Mouse (Mus musculus) embryo, embryonic 9.5 days (tissue): ENCODE measurements around the gene Btbd19.

Experiments
- DNase-seq: peaks from one replicate; pipeline ENCODE4 v3.0.0-alpha.2; 2017; ENCODE audit errors: extremely low spot score

Btbd19 gene

DNA sequence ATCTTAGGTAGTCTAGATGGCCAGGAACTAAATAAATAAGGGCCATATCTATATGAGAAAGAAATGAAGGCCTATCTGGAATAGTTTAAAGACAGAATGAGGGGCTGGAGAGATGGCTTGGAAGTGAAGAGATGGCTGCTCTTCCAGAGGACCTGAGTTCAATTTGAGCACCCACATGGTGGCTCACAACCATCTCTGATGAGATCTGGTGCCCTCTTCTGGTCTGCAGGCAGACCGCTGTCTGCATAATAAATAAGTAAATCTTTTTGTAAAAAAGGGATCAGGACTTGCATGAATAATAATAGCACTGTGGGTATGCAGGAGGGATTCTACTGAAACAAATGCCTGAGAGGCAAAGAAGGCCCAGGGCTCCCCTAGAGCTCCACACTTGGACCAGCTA is 12.3 kb downstream of the Btbd19 start:
- DNase-seq = no peak

DNA sequence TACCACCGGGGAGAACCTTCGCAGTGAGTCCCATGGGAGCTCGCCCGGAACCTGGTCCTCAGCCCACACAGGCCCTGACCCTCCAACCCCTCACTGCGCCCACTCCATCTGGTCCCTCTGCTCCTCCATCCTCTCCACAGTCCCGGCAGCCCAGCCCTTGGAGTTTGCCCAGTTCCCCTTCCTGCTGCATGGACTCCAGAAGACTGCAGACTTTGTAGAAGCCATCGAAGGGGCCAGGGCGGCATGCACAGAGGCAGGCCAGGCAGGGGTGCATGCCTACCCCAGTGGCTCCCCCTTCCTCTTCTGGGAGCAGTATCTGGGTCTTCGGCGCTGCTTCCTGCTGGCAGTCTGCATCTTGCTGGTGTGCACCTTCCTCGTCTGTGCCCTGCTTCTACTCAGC is 14.5 kb downstream of the Btbd19 start:
- DNase-seq = no peak

DNA sequence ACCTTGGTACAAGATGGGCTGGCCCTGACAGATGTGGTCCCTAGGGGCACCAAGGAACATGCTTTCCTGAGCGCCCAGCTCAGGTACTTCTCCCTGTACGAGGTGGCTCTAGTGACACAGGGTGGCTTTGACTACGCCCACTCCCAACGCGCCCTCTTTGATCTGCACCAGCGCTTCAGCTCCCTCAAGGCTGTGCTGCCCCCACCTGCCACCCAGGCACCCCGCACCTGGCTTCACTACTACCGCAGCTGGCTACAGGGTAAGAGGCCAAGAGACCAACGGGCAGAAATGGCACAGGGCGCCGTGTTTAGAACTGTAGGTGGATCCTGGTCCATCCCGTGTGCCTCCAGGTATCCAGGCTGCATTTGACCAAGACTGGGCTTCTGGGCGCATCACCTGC is 15.3 kb downstream of the Btbd19 start:
- DNase-seq = no peak

GRCm38 (mm10) chr4:117109330-117109729 is 16.2 kb downstream of the Btbd19 start:
- no peak for DNase-seq

- no peak for DNase-seq
Measured at GRCm38 (mm10) chr4:117108524-117108849, 17.0 kb downstream of the Btbd19 start.

DNA sequence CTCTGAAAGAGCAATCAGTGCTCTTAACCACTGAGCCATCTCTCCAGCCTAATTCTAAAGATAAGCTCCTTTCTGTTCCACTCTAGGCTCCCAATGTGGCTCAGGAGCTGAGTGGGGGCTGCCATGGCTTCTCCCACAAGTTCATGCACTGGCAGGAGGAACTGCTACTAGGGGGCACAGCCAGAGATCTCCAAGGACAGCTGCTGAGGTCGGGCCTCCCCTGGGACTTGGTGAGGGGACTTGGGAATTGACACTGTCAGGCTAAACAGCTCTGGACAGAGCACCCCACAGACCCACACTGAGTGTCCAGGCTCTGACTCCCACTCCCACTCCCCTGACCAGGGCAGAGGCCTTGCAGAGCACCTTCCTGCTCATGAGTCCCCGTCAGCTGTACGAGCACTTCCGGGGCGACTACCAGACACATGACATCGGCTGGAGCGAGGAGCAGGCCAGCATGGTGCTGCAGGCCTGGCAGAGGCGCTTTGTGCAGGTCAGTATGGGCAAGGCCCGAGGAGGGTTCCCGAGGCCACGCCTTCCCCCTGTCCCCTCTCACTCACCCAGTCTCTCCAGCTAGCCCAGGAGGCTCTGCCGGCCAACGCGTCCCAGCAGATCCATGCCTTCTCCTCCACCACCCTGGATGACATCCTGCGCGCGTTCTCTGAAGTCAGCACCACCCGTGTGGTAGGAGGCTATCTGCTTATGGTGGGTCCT is 17.6 kb downstream of the Btbd19 start:
- no peak for DNase-seq

DNA sequence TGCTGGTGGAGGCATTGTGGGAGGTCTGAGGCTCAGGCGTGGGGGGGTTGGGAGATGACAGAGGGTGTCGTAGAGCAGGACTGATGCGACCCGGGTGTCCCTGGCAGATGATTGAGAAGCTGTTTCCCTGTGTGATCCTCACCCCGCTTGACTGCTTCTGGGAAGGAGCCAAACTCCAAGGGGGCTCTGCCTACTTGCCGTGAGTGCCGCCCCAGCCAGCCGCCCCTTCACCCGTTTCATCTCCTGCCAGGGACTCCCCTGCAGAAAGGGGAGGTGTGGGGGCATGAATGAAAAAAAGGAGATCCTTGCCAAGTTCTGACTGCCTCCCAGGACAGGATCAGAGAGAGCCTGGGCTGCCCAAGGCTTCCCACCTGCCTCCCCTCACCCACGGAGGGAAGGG is 20.4 kb downstream of the Btbd19 start:
- DNase-seq = no peak

DNA sequence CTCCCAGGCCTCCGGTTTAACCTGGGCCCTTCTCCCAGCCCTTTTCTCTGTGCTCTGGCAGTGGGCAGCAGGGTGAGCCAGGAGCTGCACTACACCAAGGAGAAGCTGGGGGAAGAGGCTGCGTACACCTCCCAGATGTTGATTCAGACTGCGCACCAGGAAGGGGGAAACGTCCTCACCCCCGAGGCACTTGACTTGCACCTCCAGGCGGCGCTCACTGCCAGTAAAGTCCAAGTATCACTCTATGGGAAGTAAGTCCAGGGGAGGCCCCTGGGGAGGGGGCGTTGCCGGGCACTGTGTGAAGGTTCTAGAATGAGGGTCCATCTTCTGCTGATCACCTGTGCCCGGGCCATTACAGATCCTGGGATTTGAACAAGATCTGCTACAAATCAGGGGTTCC is 20.9 kb downstream of the Btbd19 start:
- no peak for DNase-seq

DNA sequence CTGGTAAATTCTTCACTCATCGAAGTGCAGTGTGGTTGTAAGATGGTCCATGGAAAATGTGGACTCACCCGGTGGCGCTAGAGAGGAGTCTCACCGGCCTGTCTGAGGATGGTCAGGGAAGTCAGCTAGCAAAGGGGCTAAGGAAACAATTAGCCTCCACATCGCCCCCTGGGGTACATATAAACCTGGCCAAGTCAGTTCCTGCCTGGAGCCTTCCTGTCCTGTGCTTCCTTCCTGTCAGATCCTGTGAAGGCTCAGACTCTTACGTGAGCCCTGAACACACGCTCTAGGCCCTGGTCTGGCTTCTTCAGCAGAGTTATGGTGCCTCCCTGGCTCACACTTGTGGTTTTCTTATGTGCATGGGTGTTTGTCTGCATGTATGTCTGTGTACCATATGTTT is 24.3 kb downstream of the Btbd19 start:
- peak; percentile 52 for DNase-seq

- DNase-seq = no peak
Measured at GRCm38 (mm10) chr4:117100036-117100435, 25.5 kb downstream of the Btbd19 start.

- DNase-seq = no peak
Measured at GRCm38 (mm10) chr4:117098764-117099036, 26.8 kb downstream of the Btbd19 start.

DNA sequence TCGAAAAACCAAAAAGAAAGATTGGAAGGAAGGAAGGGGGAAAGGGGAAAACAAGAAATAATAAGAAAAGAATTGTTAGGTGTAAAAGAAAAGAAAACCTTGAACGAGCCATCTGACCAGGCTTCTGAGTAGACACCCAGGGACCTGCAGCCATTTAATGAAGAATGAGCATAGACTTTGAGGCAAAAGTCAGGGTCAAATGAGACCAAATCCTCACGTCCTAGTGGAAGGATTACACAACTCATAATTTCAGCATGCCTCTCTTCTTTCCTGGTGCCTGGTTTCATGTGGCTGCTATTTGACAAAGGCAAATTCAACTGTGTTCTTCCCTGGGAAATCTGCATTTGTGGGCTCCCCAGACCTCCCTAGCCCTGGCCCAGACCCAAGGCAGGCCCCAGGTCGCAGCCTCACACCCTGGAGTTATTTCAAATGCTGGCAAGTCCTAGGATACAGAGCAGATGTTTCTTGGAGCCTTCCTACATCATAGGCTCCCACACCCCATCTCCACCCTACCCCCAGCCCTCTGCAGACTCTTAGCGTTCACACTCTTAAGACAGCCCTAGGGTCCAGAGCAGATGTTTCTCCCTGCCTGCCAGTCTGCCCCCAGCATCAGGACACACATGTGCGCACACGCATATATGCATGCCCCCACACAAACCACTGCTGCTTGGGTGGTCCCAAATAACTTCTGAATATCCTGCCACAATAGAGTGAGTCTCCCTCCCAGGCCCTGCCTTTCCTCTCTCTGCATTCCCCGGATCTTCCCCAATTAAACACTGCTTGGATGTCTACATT is 27.4 kb downstream of the Btbd19 start:
- no peak for DNase-seq

DNA sequence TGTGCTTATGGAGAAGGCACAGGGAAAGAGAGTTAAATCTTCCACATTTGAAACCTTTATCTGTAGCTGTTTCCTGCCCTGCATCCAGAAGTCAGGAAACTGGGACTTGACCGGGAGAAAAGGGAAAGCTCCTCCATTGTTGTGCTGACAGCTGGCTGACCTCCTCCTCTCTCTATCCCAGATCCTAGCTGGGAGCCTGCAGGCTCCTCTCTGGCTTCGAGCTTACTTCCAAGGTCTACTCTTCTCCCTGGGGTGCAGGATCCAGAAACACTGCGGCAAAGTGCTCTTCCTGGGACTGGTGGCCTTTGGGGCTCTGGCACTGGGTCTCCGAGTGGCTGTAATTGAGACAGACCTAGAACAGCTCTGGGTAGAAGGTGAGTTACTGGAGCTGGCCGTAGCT is 28.9 kb downstream of the Btbd19 start:
- peak; percentile 32 for DNase-seq

DNA sequence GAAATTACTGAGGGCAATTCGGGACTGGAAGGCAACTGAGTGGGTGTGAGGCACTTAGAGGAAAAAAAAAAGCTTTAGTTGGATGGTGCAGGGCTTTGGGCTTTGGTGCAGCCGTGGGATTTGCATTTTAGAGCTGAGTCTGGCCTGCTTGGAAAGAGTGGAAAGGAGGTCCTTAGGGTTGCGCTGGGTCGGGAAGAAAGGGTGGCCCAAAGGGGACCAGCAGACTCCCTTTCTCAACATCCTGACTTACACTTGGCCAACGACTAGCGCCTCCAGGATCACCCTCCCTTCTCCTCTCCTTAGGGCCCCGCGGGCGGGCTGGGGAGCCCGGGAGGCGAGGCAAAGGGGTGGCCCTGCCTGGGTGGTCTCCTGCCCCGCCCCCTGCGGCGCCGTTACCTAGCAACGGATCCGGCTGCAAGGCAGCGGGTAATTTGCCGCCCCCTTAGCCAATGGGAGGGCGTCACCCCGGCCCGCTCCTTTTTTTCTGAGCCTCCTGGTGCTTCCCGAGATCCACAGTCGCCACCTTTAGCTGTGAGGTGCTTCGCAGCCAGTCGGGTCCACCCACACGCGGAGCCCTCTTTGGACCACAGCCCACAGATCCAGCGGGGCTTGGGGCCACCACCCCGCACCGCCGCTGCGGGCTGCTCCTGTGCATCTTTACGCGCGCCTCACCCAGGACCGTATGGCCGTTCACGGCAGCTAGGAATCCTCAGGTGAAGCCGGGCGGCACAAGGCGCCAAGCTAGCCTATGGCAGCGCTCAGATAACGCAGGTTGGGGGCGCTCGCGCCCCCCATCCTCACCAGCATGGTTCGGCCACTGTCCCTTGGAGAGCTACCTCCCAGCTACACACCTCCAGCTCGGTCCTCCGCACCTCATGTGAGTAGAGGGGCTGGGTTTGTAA is 29.7 kb downstream of the Btbd19 start, which contains the start of gene Ptch2:
Gene Ptch2, plus strand, starts transcription at position 525 of the 902 bp plus-strand sequence.
- DNase-seq = peak; percentile 93

DNA sequence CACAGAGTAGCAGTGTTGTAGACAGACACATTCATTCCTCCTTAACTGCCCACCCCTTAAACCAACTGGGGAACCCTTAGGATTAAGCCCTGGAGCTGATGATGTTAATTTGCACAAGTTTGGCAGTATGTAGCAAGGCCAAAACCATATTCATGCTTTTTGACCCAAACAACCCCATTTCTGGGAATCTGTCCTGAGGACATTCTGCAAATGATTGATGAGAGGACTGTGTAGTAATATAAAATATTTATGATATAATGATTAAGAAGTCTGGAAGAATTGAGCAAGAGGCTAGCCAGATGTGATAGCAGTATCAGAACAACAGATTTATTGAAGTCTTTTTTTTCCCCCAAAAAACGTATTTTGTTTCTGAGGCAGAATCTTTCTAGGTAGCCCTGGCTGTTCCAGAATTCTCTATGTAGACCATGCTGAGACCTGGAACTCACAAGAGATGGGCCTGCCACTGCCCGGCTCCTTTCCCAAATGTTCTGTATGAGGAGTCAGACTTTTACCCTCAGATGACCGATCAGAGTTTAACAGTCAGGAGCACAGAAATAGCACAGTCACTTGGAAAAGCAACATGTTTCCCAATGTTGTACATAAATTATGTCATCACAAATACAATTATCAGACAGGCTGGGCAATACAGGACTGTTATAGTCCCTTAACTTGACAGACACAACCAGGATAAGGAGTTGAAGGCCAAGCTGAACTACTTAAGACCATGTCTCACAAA is 30.7 kb downstream of the Btbd19 start:
- no peak for DNase-seq

GRCm38 (mm10) chr4:117090586-117090985 is 34.9 kb downstream of the Btbd19 start:
- DNase-seq = no peak

DNA sequence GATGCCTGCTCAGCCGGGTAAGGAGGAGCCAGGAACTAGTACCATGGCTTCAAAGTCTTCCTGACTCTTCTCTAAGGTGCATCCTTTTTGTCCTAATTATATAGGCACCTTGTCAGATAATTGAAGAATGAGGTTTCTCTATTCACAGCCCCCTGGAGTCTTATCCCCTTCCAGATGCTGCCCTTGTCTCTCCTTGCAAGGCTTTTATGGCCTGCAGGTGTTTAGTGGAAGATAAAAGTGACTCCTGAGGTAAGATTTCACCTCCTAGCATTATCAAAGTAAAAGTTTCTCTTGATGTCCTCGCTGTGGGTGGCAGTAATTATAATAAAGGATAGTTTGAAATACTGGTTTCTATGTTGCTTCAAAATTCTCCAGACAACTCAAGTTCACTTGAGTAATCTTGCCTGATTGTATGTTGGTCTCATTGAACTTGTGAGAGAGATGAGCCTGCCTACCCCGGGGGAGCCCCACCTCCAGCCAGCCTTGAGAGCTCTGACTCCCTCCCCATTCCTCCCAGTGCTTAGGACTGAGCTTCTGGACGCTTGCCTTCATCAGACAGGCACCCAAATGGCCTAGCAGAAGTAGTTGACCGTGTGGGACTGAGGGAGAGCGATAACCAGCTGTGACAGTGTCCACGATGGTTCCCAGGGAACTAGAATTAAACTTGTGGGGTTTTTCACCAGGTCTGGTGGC is 37.4 kb downstream of the Btbd19 start:
- no peak for DNase-seq

DNA sequence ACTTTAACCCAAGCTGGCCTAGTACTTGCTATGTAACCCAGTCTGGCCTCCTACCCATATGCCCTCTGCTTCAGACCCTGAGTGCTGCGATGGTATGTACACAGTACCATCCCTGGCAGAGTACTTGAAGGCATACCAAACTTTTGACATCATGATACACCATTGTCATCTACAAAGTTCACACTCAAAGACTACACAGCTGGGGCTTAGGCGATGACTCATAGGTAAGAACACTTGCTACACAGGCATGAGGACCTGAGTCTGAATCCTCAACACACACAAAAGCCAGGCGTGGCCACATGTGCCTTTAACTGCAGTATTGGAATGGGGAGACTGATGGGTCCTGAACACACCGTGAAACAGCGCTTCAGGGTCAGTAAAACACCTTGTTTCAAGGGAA is 54.3 kb downstream of the Btbd19 start:
- no peak for DNase-seq

DNA sequence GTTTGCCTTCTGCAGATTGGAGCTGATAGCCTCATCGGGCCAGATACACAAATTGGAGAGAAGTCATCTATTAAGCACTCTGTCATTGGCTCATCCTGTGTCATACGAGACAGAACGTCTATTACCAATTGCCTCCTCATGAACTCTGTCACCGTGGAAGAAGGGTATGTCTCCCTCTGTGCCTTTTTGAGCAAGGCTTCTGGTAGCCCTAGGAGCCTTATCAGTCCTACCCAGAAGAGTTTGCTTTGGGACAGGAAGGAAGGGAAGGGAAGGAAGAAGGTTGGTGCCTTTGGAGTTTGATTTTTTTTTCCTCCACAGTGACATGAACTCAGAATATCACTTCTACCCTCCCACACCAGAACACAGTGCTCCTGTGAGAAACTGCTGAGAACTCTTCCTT is 54.9 kb downstream of the Btbd19 start:
- no peak for DNase-seq

DNA sequence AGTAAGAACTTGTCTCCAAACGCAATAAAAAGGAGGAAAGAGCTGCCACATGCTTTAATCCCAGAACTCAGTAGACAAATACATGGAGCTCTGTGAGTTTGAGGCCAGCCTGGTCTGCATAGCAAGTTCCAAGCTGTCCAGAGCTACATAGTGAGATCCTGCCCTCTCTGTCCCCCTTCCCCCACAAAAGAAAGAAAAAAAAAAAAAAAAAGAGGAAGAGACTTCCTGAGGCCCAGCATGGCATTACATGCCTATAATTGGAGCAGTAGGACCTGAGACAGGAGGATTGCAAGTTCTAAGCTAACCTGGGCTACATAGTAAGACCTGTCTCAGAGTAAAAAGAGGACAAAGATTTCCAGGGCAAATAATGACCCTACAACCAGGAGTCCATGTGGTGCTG is 55.9 kb downstream of the Btbd19 start:
- DNase-seq = no peak
